Mouse (Mus musculus) left cerebral cortex, adult 2 months (tissue): ENCODE measurements around the gene Lrrc34. TPM values are rescaled to one million over a fixed set of nuclear protein-coding genes. Genes with fewer than 3 reads are reported as not detected.

Experiments
- DNase-seq, 2 experiments: peaks; one replicate each; pipeline ENCODE4 v3.0.0; 2021 to 2022; ENCODE audit warnings: low spot score in 2 of 2, mixed read lengths in 1 of 2; ENCODE audit errors: extremely low spot score in 1 of 2
- H3K27ac ChIP-seq: fragments of 200-600 bp; 2 replicates; pipeline ENCODE4 v1.8.1; 2022
- H3K4me3 ChIP-seq: fragments of 200-600 bp; 2 replicates; pipeline ENCODE4 v1.8.1; 2022
- CTCF ChIP-seq: fragments of 200-600 bp; IDR thresholded peaks from 2 replicates; pipeline ENCODE4 v1.8.1; 2022; ENCODE audit warnings: antibody characterized with exemption, mild to moderate bottlenecking, moderate library complexity
- intact Hi-C: fragments of 180-260 bp; cut with DNase I; formaldehyde crosslinking; loops from one replicate; pipeline ENCODE4 v1.15.1; 2025
- total RNA-seq, 2 experiments: library from RNA; stranded (reverse); gene quantifications; 2 replicates each; pipeline ENCODE4 v1.2.3; 2021

The Lrrc34 gene
- total RNA-seq, 2 experiments from 2014 or later: not detected

- intact Hi-C loops: loop anchor here (5.0 to 10.0 kb wide), 4 partner anchors 367 to 1793 kb away; partner anchors contain the start of genes Phc3 and Rpl22l1
- peak; percentile 56 to 67 for DNase-seq
- peak within 1 kb of the TSS; percentile 96 for H3K27ac ChIP-seq
- TF ChIP-seq CTCF: no peak; the same call in 1 of the 2 replicates
- peak within 1 kb of the TSS; percentile 95 for H3K4me3 ChIP-seq
These were observed 47.7 kb downstream of the Lrrc34 start, which contains the start of gene Actrt3 for GRCm38 (mm10) chr3:30599711-30600545. Gene Actrt3, minus strand, starts transcription at chr3:30599939.

GRCm38 (mm10) chr3:30597271-30597670, 50.4 kb downstream of the Lrrc34 start:
- H3K27ac ChIP-seq: no peak overlapping the region
- DNase-seq: no peak
- intact Hi-C loops: loop anchor here (10.0 kb wide), 1 partner anchor 538 kb away; no protein-coding TSS in a partner anchor
- H3K4me3 ChIP-seq: no peak overlapping the region
- TF ChIP-seq CTCF: no peak

- no peak for TF ChIP-seq CTCF
- intact Hi-C loops: loop anchor here (10.0 kb wide), 1 partner anchor 540 kb away; no protein-coding TSS in a partner anchor
These were observed 52.4 kb downstream of the Lrrc34 start for GRCm38 (mm10) chr3:30595111-30595832.

GRCm38 (mm10) chr3:30593719-30594485, 53.8 kb downstream of the Lrrc34 start:
- H3K27ac ChIP-seq: no peak overlapping the region
- intact Hi-C loops: loop anchor here (10.0 kb wide), 1 partner anchor 541 kb away; no protein-coding TSS in a partner anchor
- TF ChIP-seq CTCF: peak; percentile 19
- H3K4me3 ChIP-seq: no peak overlapping the region
- no peak for DNase-seq

More at GRCm38 (mm10) chr3:30595111-30595832, 52.4 kb downstream of the Lrrc34 start:
- Histone ChIP-seq H3K4me3 (peak overlapping the region; percentile 86), H3K27ac (peak overlapping the region; percentile 80)
- peak; percentile 29 to 42 for DNase-seq

GRCm38 (mm10) chr3:30592418-30592853, 55.2 kb downstream of the Lrrc34 start:
- TF ChIP-seq CTCF: peak; percentile 88
- DNase-seq: no peak
- Histone ChIP-seq H3K27ac (no peak overlapping the region), H3K4me3 (no peak overlapping the region)
- intact Hi-C loops: loop anchor here (10.0 kb wide), 1 partner anchor 542 kb away; no protein-coding TSS in a partner anchor

GRCm38 (mm10) chr3:30588865-30589264, 58.8 kb downstream of the Lrrc34 start:
- DNase-seq: no peak
- TF ChIP-seq CTCF: no peak
- intact Hi-C loops: no loop called here
- no peak overlapping the region for H3K4me3 ChIP-seq
- H3K27ac ChIP-seq: no peak overlapping the region

Other genes with a start within 250 kb of the Lrrc34 start
- 1 to 10 TPM; 2.1 to 4.1 TPM for gene Mecom, start 99.9 kb downstream of the Lrrc34 start, total RNA-seq
- 1 to 10 TPM; 1.0 to 1.3 TPM for gene Actrt3, start 47.9 kb downstream of the Lrrc34 start, total RNA-seq
- 10 to 100 TPM; 15.2 to 16.6 TPM for gene Mynn, start 45.8 kb downstream of the Lrrc34 start, total RNA-seq
- not detected for gene Lrriq4, start 3.4 kb downstream of the Lrrc34 start, total RNA-seq
- gene Lrrc31, start 52.0 kb upstream of the Lrrc34 start, total RNA-seq: not detected
- gene Samd7, start 98.4 kb upstream of the Lrrc34 start, total RNA-seq: not detected
- 100 to 1,000 TPM; 102 to 110 TPM for gene Sec62, start 145.0 kb upstream of the Lrrc34 start, total RNA-seq
- gene Gpr160, start 208.1 kb upstream of the Lrrc34 start, total RNA-seq: 1 to 10 TPM; 1.5 to 1.7 TPM